Mouse (Mus musculus) forebrain, embryonic 10.5 days (tissue): ENCODE results near the gene Smagp. TPM values are rescaled to one million over a fixed set of nuclear protein-coding genes. Genes with fewer than 3 reads are reported as not detected.

Source experiments
- microRNA-seq: library from miRNA; unstranded; fragments of <30 nt; microRNA quantifications from one replicate; pipeline ENCODE4, GENCODE M21; 2017
- polyA plus RNA-seq: library from polyadenylated mRNA; unstranded; fragments of >200 nt; fragmentation: Nextera tagmentation; extraction: Ambion mirVana; gene quantifications from 2 replicates; pipeline ENCODE4 v1.2.1, GENCODE M21; 2016

Gene Smagp
- polyA plus RNA-seq, 1 experiment from 2014 or later: 4.3 TPM

Small RNA genes within 50 kb of the gene (microRNA-seq; reads per million reads assigned to microRNA genes)
- not detected for gene Mir6961

Other genes with a start within 250 kb of the Smagp start
- gene Gm5475, start 214.8 kb downstream of the Smagp start, polyA plus RNA-seq: 0.05 TPM in 1 of 2 replicates, not detected in the other
- 29.2 and 29.4 TPM in 2 replicates for gene Slc11a2, start 211.9 kb downstream of the Smagp start, polyA plus RNA-seq
- gene Letmd1, start 167.9 kb downstream of the Smagp start, polyA plus RNA-seq: 39.5 and 41.3 TPM in 2 replicates
- 17.0 and 17.2 TPM in 2 replicates for gene Csrnp2, start 141.5 kb downstream of the Smagp start, polyA plus RNA-seq
- gene Tfcp2, start 84.9 kb downstream of the Smagp start, polyA plus RNA-seq: 31.4 and 33.4 TPM in 2 replicates
- 3.6 and 4.9 TPM in 2 replicates for gene Pou6f1, start 37.0 kb downstream of the Smagp start, polyA plus RNA-seq
- 214 and 224 TPM in 2 replicates for gene Dazap2, start 21.6 kb downstream of the Smagp start, polyA plus RNA-seq
- 3.3 and 3.6 TPM in 2 replicates for gene Bin2, start 32.6 kb upstream of the Smagp start, polyA plus RNA-seq
- 1.4 and 1.8 TPM in 2 replicates for gene Cela1, start 51.0 kb upstream of the Smagp start, polyA plus RNA-seq
- gene Galnt6, start 92.4 kb upstream of the Smagp start, polyA plus RNA-seq: not detected in 2 replicates
- 10.1 and 10.8 TPM in 2 replicates for gene Slc4a8, start 124.8 kb upstream of the Smagp start, polyA plus RNA-seq
- gene Scn8a, start 232.9 kb upstream of the Smagp start, polyA plus RNA-seq: 9.0 and 11.0 TPM in 2 replicates